Mouse (Mus musculus): Measurements from ENCODE around the gene Oaz1.
"Not testable (repeated sequence)": the region's sequence is repeated elsewhere in the genome, so short reads cannot be mapped to it uniquely, and the experiment has no call there.

Gene Oaz1

GRCm38 (mm10) chr10:80823847-80824643 is 2.4 kb upstream of the Oaz1 start:
- no peak for DNase-seq (ENCODE audit: low spot score)

GRCm38 (mm10) chr10:80824827-80825226 is 1.6 kb upstream of the Oaz1 start:
- DNase-seq (ENCODE audit: low spot score): no peak

GRCm38 (mm10) chr10:80827063-80827869 is 810 bp downstream of the Oaz1 start:
- no peak for DNase-seq (ENCODE audit: low spot score)

- no peak for DNase-seq (ENCODE audit: low spot score)
Observed at GRCm38 (mm10) chr10:80827870-80828420, 1.5 kb downstream of the Oaz1 start.

GRCm38 (mm10) chr10:80828587-80828986 is 2.1 kb downstream of the Oaz1 start:
- not testable (repeated sequence) for DNase-seq (ENCODE audit: low spot score)

- no peak for DNase-seq (ENCODE audit: low spot score)
Observed at GRCm38 (mm10) chr10:80829359-80830278, 3.2 kb downstream of the Oaz1 start.

GRCm38 (mm10) chr10:80831136-80831535 is 4.7 kb downstream of the Oaz1 start:
- DNase-seq (ENCODE audit: low spot score): no peak

GRCm38 (mm10) chr10:80832818-80833217 is 6.4 kb downstream of the Oaz1 start:
- no peak for DNase-seq (ENCODE audit: low spot score)

- no peak for DNase-seq (ENCODE audit: low spot score)
Observed at GRCm38 (mm10) chr10:80835617-80836016, 9.2 kb downstream of the Oaz1 start.

GRCm38 (mm10) chr10:80836949-80837379 is 10.5 kb downstream of the Oaz1 start:
- DNase-seq (ENCODE audit: low spot score): no peak

- no peak for DNase-seq (ENCODE audit: low spot score)
Observed at GRCm38 (mm10) chr10:80837827-80838226, 11.4 kb downstream of the Oaz1 start.

GRCm38 (mm10) chr10:80838346-80838912 is 12.0 kb downstream of the Oaz1 start:
- no peak for DNase-seq (ENCODE audit: low spot score)

- DNase-seq (ENCODE audit: low spot score): no peak
Observed at GRCm38 (mm10) chr10:80839848-80840247, 13.4 kb downstream of the Oaz1 start.

- DNase-seq (ENCODE audit: low spot score): no peak
Observed at GRCm38 (mm10) chr10:80841685-80842084, 15.2 kb downstream of the Oaz1 start.

- DNase-seq (ENCODE audit: low spot score): no peak
Observed at GRCm38 (mm10) chr10:80842334-80842733, 15.9 kb downstream of the Oaz1 start.

GRCm38 (mm10) chr10:80843087-80843930 is 16.9 kb downstream of the Oaz1 start:
- DNase-seq (ENCODE audit: low spot score): no peak

GRCm38 (mm10) chr10:80843931-80844547 is 17.6 kb downstream of the Oaz1 start, which contains the start of gene Lingo3:
TSS of gene Lingo3 (minus strand) at chr10:80844039.
- no peak for DNase-seq (ENCODE audit: low spot score)

- DNase-seq (ENCODE audit: low spot score): no peak
Observed at GRCm38 (mm10) chr10:80845055-80845693, 18.7 kb downstream of the Oaz1 start.

- DNase-seq (ENCODE audit: low spot score): no peak
Observed at GRCm38 (mm10) chr10:80845732-80846131, 19.3 kb downstream of the Oaz1 start.
